Mouse (Mus musculus) telencephalon, adult 2 months (tissue): Measurements from ENCODE around the gene Plekhh2.

Experiments used
- DNase-seq: peaks from one replicate; pipeline ENCODE4 v3.0.0-alpha.2; 2011; ENCODE audit warnings: low read depth, low spot score

Plekhh2 gene

DNA sequence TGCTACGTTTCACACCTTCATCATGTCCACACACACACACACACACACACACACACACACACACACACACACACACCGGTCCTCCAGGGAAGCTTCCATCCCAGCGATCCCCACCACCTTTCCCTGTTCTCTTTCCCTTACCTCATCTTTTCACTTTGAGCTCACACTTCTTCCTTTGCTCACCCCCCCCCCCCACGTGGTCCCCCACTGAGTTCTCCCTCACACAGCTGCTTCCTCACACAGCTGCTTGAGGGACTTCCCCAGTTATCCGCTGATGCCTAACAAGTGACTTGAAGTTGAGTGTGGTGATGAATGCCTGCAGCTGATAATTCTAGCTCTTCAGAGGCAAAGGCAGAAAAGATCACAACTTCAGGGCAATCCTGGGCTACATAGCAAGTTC lies 95.9 kb downstream of the Plekhh2 start:
- DNase-seq, result no peak

DNA sequence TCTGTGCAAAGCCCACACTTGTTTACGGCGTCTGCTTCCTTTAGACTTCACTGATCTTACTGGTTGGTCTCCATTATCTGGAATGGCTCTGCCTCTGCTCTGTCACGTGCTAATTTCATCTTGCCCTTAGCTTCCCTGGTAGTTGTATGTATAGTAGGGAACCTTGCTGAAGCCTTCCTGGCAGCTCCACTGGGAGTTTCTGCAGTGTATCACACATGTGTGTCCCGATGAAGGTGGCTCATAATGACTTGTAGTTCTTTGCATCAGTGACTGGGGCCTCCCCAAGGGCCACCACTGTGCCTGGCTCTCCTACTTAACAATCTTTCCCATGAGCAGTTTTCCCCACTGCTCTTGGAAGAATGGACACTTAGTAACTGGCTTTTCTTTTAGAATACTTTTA lies 96.9 kb downstream of the Plekhh2 start:
- no peak for DNase-seq

DNA sequence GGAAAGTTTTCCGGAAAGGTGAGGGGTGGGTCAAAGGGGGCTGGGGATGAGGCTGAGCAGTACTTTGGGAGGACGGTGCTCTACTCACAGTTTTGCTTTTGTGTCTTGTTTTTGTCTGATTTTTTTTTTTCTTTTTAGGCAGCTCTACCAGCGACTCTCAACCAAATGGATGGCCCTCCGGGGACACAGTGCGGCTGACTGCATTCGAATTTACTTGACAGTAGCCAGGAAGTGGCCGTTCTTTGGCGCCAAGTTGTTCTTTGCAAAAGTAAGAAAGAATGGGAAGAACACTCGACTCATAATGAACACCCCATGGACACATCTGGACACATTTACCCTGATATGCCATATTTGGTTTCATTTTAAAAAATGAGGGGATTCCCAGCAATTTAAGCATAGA lies 99.8 kb downstream of the Plekhh2 start:
- no peak for DNase-seq

DNA sequence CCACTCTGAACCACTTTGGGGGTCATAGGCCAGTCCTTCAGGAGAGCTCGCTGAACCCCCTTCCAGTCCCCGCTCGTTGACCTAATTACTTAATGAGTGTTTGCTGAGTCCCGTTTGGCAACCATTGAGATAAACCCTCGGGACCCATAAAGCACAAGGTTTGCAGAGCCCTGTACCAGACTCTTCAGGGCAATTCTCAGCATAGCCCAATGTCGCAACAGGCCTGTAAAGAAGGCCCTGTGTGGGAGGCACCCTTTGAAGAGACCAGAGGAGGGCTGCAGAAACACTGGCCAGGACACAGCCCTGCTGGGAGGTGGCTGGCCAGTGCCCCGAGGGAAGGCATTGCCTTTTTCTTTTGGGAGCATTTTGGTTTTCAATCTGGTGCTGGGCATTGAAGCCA lies 100.3 kb downstream of the Plekhh2 start:
- no peak for DNase-seq

DNA sequence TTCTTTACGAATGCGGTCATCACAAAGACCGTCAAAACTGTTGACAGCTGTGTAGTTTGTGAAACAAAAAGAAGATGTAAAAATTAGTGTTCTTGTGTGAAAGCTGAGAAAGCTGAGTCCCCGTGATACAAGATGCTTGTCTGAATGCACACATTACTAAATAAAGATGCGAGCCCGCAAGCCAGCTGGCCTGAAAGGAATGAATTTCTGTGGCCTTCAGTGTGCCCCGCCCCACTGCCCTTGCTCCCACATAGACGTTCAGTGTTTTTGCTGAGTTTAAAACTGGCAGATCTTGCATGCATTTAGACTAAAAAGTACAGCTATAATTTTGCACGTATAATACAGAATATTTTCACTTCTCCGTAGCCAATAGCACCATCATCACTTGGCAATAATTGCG lies 104.1 kb downstream of the Plekhh2 start:
- DNase-seq, result no peak

DNA sequence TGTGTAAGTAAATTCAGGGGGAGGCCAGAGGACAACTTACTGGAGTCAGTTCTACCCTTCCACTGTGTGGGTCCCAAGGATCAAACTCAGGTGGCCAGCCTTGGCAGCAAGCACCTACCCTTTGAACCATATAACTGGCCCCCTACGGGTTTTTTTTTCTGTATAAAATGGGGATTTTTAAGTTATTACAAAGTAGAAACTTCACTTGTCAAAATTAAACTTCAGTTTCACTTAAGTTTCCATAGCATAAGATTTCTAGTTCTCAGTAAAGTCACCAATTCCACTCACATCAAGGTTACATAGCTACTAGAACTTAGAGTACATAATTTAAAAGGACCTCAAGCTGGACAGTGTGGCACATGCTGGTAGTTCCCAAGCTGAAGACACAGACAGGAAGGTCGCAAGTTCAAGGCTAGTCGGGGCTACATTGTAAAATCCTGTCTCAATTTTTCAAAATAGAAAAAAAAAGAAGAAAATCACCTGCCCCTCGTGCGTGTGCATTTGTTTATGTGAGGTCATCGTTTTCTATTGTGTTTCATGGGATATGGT lies 104.9 kb downstream of the Plekhh2 start:
- DNase-seq, result no peak

DNA sequence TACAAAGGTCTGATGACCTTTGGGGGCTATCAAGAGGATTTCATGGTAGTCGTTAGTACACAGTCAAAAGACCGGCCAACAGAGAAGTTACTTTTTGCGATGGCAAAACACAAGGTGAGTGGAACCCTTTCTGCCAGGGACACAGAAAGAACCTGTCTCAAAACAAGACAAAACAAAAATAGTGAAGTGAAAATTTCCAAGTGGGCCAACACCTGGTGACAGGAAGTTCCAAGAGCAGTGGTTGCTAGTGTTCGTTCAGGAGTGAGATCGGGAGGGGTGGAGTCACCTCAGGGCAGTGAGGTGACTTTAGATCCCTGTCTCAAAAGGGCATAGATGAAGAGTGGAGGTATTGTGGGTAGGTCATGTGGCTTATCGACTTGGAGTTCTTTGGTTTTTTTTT lies 106.3 kb downstream of the Plekhh2 start:
- DNase-seq, result no peak

DNA sequence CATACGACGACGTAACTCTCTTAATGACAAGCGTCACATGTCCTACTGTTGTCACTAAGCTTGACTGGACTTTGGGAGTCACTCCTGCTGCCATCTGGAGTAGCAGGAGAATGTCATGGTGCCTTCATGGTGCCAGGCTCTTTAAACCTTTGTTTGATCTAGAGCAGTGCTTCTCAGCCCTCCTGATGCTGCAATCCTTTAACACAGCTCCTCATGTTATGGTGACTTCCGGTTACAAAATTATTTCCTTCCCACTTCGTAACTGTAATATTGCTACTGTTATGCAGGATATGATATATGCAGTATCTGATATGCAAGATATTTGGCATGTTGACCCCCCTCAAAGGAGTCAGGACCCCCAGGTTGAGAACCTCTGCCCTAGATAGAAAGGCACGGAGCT lies 107.4 kb downstream of the Plekhh2 start:
- DNase-seq, result no peak

DNA sequence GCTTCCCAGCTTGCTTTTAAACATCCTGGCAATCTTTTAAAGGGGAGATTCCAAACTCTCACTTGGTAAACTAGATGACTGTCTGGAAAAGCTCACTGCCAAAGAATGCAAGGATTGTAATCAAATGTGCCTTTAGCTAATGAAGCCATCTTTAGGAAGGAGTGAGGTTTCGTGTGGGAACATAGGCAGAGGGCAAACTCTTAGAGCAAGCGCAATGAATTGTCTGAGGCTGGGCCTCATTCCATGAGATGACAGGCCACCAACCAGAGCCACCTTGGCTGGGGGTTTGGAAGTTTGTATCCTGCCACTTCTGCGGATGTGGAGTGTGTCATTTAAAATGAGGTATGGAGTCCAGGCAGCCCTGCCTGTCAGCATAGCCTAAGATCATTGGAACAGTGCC lies 108.4 kb downstream of the Plekhh2 start:
- DNase-seq, result no peak

DNA sequence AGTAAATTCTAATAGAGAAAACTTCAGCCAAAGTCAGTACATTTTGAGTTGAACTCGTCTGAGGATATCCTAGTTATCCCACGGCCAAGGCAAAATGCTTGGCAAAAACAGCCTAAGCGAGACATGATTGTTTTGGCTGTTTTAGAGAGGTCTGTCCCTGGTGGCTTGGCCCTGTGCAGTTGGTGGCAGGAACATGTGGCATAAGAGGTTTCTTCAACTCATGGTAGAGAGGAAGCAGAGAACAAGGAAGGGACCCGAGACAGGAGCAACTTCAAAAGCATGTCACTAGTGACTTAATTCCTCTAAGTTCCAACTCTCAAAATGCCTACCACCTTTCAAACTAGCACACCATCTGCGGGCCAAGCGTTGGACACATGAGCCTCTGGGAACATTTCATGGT lies 108.9 kb downstream of the Plekhh2 start:
- no peak for DNase-seq

DNA sequence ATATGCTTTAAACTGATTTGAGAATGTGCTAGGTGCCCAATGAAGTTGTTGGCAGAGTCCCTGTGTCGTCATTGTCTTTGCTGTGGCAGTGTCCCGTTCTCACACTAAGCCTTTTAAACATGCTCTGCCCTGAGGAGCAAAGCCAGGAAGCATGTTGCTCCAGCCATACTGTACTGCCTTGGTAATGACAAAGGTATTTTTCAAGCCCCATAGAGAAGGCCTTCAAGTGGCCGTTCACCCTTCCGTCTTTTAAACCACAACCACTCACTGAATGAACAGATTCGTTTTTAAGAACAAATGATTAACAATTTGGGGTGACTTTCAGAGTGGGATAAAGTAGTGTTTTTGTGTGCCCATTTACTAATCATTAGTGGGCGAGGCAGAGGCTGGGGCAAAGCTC lies 109.5 kb downstream of the Plekhh2 start:
- DNase-seq, result no peak

DNA sequence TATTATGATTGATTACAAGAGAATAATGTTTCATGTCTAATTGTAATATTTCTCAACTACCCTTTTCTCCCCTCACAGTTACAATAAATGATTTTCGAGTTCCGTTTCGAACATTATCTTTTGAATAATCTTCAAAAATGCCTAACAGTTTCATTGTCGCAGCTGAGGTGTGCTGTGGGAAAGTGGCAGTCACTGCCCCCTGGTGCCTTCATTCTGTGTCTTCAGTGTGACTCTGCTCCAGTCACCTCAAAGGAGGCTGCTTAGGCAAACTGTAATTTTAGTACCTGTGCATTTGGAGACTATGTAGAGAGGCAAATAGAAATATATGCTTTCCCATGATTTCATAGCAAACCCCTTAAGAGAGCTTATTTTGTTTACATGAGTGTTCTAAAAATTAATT lies 110.3 kb downstream of the Plekhh2 start:
- DNase-seq, result no peak

DNA sequence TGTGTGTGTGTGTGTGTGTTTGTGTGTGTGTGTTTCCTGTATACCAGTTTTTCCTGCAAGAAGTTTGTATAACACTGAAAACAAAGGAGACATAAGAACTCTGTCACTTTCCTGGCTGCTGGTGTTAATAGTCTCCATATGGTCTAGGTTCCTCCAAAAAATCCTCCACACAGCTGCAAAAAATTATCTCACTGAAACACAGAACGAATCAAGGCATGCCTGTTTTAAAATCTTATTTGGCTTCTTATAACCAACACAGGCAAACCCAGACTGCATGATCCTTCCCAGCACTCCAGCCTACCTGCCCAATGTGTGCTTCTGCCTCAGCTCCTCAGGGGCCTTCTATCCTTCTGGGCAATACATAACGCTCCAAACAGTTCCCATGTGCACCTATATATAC lies 111.2 kb downstream of the Plekhh2 start:
- no peak for DNase-seq

DNA sequence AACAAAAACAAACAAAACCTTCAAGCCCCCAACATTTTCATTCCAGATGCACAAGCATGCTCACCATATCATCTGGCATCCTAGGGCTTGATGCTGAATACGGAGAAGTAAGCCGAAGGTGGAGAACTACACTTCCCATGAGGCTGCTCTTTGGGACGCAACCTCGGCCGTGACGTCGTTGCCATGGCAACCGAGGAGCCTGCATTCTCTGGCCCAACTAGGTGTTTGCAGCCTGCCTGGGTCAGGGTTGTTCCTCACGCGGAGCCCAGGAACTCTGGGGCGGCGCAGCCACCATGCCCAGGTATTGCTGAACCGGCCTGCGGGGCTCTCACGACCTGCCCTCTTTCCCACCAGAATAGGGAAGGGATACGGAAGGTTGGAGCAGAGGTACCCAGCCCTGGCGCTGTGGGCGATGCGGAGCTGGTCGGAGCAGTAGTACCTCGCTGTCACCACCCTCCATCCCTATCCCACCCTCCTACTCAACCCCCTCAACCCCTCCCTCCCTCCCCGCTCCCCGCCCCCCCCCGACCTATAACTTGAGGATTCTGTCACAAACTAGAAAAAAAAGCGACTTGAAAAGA lies 114.7 kb downstream of the Plekhh2 start, which contains the start of gene Dync2li1:
Gene Dync2li1, plus strand, starts transcription at position 221 of the 581 bp plus-strand sequence.
- peak; percentile 93 for DNase-seq

DNA sequence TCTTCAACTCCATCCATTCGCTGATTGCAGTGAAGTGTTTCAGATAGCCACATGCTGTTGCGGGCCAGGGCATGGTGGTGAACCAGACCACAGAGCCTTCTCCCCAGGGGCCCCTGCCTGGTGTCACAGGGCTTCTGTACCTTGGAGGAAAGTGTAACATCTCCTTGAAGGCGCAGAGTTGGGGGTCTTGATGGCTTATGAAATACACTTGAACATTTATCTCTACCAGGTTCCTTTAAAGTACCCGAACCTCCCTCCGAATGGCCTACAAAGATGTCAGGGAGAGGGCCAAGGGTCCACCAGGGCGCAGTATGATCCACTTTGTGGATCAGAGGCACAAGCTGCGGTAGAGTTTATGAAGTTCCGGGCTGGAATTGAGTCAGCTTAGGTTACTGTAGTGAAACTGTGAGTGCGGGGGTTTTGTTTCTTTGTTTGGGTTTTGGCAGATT lies 115.2 kb downstream of the Plekhh2 start:
- DNase-seq, result no peak

DNA sequence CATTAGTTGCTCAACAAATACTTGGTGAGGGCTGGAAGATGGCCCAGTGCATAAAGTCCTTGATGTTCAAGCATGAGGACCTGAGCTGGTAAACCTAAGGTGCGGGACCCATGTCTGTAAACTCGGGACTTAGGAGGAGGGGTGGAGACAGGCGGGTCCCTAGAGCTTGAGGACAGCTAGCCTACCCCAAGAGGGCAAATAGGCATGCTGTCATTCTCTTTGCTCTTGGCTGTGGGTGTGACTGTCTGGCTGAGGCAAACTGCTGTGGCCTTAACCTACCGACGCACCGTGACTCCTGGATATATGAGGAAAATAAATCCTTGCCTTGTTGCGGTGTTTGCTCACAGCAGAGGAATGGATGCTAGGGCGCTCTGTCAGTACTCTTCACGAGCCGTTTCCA lies 116.0 kb downstream of the Plekhh2 start:
- no peak for DNase-seq

DNA sequence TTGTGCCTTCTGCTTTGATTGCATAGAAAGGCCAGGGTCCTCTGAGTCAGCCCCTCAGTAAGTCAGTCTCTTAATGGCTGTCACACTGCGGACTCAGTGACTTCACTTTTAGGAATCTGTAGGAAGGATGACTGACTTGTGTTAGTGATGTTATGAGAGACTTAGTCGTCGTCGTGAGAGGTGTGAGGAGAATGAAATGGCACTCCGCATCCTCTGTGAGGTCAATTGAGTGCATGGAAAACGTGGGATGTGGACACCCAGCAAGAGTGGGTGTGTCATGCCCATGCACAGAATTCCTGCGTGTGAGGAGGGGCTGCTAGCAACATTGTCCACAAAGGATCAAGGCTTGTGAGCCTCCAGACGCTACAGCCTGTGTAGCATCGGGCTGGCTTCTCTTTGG lies 116.9 kb downstream of the Plekhh2 start:
- no peak for DNase-seq

DNA sequence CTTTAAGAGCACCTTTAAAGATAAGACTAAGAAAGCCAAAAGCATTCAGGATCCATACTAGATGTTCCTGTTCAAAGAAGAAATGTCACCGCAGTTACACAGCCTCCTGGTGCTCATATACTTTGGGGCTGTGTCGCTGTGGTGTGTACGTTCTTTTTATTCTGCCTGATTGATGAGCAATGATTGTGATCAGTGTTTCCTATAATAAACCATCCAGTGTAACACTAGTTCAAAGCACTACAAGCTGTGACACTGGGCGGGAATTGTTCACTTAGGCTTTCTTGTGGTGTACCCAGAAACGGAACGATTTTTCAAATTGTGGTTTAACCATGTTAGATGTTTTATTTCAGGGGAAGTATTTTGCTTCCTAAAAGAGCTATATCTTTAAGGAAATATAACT lies 120.1 kb downstream of the Plekhh2 start:
- DNase-seq, result no peak

DNA sequence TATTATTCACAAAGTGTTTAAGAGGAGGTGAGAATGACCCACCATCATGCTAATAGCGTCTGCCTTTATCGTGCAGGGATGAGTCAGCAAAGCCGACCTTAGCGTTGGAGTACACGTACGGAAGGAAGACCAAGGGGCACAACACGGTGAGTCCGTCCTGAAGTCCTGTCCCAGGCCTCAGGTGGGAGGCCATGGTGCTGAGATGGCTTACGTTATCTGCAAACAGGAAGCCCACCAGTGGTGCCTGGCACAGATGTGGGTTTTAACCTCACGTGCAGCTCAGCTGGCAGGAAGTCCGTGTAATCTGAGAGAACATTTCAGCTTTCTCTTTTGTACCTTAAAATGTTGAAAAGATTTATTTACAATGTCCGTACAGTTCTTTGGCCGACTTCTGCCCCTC lies 121.7 kb downstream of the Plekhh2 start:
- DNase-seq, result no peak

DNA sequence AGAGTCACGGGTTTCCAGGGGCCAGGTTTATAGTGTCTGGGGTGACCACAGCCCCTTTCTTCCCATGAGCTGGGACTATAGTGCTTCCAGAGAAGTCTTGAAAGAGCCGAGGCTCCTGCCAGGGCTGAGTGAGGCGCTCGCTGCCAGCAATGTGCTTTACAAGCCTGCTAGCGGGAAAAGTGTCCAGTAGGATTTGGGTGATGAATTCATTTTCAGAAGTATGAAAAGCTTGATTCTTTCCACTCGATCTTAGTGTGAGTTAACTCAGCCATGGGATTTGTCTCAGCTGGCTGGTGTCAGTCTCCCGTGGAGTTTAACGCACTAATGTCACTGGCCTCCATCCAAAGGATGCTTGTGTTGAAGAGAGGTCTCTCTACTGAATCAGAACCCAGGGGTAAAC lies 124.6 kb downstream of the Plekhh2 start:
- DNase-seq, result no peak

DNA sequence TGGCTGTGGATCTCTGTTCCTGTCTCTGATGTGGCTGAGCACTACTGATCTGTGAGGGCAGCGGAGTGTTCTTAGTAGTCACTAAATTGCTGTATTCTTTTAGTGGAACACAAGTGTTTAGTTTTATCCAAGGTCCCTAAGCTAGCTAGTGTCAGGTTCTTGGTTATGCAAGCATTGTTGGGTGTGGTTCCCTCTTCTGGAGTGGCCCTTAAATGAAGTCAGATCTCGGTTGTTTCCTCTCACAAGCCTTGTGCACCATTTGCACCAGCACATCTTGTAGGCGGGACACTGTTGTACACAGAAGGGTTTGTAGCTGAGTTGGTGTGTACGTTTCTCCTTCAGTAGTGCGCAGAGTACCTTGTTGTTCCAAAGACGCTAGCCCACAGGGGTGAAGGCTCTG lies 126.3 kb downstream of the Plekhh2 start:
- no peak for DNase-seq

DNA sequence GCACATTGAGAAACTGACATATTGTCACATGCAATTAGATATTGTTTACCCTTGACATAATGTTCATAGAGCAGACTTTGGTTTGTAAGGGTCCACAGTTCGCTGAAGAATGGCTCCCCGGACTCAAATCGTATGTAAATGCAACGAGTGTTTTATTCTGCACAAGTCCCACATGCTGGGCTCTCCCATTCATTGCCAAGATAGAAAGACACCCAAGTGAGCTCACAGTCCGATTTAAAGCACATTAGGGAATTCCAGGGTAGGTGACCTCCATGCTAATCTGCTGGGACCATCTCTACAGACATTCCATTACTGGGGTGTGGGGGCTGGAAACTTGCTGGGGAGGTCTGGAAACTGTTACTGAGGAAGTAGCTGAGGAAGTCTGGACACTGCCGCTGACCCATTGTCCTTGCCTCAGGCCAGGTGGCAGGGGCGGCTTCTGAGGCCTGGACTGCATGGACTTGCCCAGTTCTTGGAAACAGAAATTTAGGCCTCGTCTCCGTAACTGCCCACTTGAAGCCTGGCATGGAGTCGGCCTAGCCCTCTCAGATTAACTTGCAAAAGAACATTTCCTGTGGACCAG lies 128.2 kb downstream of the Plekhh2 start:
- no peak for DNase-seq

DNA sequence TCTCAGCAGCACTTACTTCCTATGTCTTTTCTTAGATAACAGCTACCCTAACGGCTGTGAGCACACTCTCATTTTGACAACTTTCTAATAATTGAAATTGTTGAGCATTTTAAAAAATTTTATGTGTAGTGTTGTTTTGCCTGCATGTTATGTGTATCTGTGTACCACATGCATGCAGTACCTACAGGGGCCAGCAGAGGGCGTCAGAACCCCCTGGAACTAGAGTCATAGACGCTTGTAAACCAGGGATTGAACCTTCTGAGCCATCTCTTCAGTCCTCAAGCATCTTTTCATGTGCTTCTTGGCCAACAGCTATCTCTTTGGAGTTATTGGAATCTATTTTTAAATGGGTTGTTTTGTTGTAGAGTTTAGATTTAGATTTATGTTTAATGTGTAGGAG lies 130.2 kb downstream of the Plekhh2 start:
- no peak for DNase-seq

DNA sequence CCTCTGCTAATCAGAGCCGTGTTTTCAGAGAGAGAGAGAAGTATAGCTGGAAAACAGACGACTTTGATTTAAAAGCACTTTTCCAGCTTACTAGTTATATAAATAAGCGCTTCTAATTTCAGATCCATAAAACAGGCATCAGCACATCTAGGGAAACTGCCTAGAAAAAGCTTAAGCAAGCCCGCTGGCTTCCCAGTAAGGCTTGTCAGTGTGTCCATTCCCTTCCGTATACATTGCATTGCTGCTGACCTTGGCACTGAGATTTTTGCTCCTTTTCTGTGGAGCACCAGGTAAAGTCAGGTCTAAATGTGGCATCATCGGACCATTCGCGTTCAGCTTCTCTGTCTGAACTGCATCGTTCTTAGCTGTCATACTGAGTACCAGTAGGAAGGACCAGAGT lies 130.6 kb downstream of the Plekhh2 start:
- no peak for DNase-seq
